Mouse (Mus musculus): ENCODE measurements at regions not wholly inside any gene's neighbourhood (a gene's known extent, or its start where the extent isn't known, plus 50 kb on each side); places are given as distances from the start of the nearest gene placed in this dataset.

GRCm38 (mm10) chr3:38312834-38313233 lies 171.8 kb downstream of the Ankrd50 start:
- no peaks in the 10 kb centered on the region for H3K27me3 ChIP-seq (ENCODE audit: control insufficient read depth in 1 of 2, insufficient read depth in 2 of 2, low read length in 2 of 2)
- no peak overlapping the region for H3K9ac ChIP-seq (ENCODE audit: control insufficient read depth, low read depth, low read length, poor library complexity, severe bottlenecking)
- DNase-seq (ENCODE audit: low read depth, low spot score): no peak
- no peaks in the 10 kb centered on the region for H3K36me3 ChIP-seq (ENCODE audit: control insufficient read depth in 1 of 2, insufficient read depth in 2 of 2, low read length in 2 of 2)
- no peaks in the 10 kb centered on the region for H3K79me2 ChIP-seq (ENCODE audit: control insufficient read depth, insufficient read depth, low read length, poor library complexity)
- H3K4me1 ChIP-seq (ENCODE audit: control insufficient read depth in 1 of 2, insufficient read depth in 2 of 2, low read length in 2 of 2): no peaks in the 10 kb centered on the region
- no peak overlapping the region for H3K4me3 ChIP-seq (ENCODE audit: control insufficient read depth in 1 of 2, insufficient read depth in 1 of 2, low read depth in 2 of 2, low read length in 2 of 2)
- no peaks in the 10 kb centered on the region for H3K9me3 ChIP-seq (replicated peaks; ENCODE audit: insufficient read depth, low read length)
- no peak for TF ChIP-seq GABPA (IDR thresholded peaks at IDR 0.05; ENCODE audit: low read depth, low read length)
- TF ChIP-seq MAX (IDR thresholded peaks at IDR 0.05; ENCODE audit: low read length): no peak
- TF ChIP-seq BHLHE40 (IDR thresholded peaks at IDR 0.05; ENCODE audit: borderline replicate concordance, low read depth, low read length): no peak
- TF ChIP-seq ETS1 (IDR thresholded peaks at IDR 0.05; ENCODE audit: low read depth, low read length): no peak
- TF ChIP-seq POLR2AphosphoS2 (IDR thresholded peaks at IDR 0.05; ENCODE audit: low read length): no peak
- no peak for TF ChIP-seq GATA1 (IDR thresholded peaks at IDR 0.05; ENCODE audit: low read depth, low read length)
- no peak for TF ChIP-seq MEF2A (IDR thresholded peaks at IDR 0.05; ENCODE audit: extremely low read depth, insufficient replicate concordance, low read depth, low read length, poor library complexity, severe bottlenecking)
- no peak for TF ChIP-seq MYB (IDR thresholded peaks at IDR 0.05; ENCODE audit: low read depth, low read length)
- TF ChIP-seq TCF12 (IDR thresholded peaks at IDR 0.05; ENCODE audit: low read depth, low read length): no peak
- TF ChIP-seq TAL1 (IDR thresholded peaks at IDR 0.05; ENCODE audit: low read length): no peak
- no peak overlapping the region for H3K27ac ChIP-seq (ENCODE audit: control insufficient read depth, low read depth, low read length)

- Histone ChIP-seq H3K79me2 (ENCODE audit: control insufficient read depth, insufficient read depth, low read length, poor library complexity) (no peaks in the 10 kb centered on the region), H3K9ac (ENCODE audit: control insufficient read depth, low read depth, low read length, poor library complexity, severe bottlenecking) (no peak overlapping the region), H3K36me3 (ENCODE audit: control insufficient read depth in 1 of 2, insufficient read depth in 2 of 2, low read length in 2 of 2) (no peaks in the 10 kb centered on the region), H3K27me3 (ENCODE audit: control insufficient read depth in 1 of 2, insufficient read depth in 2 of 2, low read length in 2 of 2) (no peaks in the 10 kb centered on the region), H3K9me3 (replicated peaks; ENCODE audit: insufficient read depth, low read length) (no peaks in the 10 kb centered on the region), H3K4me1 (ENCODE audit: control insufficient read depth in 1 of 2, insufficient read depth in 2 of 2, low read length in 2 of 2) (no peaks in the 10 kb centered on the region), H3K27ac (ENCODE audit: control insufficient read depth, low read depth, low read length) (no peak overlapping the region), H3K4me3 (ENCODE audit: control insufficient read depth in 1 of 2, insufficient read depth in 1 of 2, low read depth in 2 of 2, low read length in 2 of 2) (no peak overlapping the region)
- DNase-seq (ENCODE audit: low read depth, low spot score): no peak
- TF ChIP-seq POLR2AphosphoS2 (IDR thresholded peaks at IDR 0.05; ENCODE audit: low read length): no peak
- TF ChIP-seq ZNF384 (IDR thresholded peaks at IDR 0.05; ENCODE audit: low read depth, low read length): no peak
- no peak for TF ChIP-seq EP300 (IDR thresholded peaks at IDR 0.05; ENCODE audit: low read depth in 1 of 2, low read length in 2 of 2)
- no peak for TF ChIP-seq NELFE (IDR thresholded peaks at IDR 0.05; ENCODE audit: low read depth, low read length)
- TF ChIP-seq MAX (IDR thresholded peaks at IDR 0.05; ENCODE audit: low read length): no peak
- no peak for TF ChIP-seq SMC3 (IDR thresholded peaks at IDR 0.05; ENCODE audit: low read depth, low read length)
- TF ChIP-seq TCF12 (IDR thresholded peaks at IDR 0.05; ENCODE audit: low read depth, low read length): no peak
- no peak for TF ChIP-seq POLR2A (IDR thresholded peaks at IDR 0.05; ENCODE audit: control insufficient read depth in 1 of 2, insufficient read depth in 1 of 2, low read depth in 1 of 2, low read length in 2 of 2, poor library complexity in 1 of 2)
- no peak for TF ChIP-seq ZC3H11A (IDR thresholded peaks at IDR 0.05; ENCODE audit: low read depth, low read length)
- TF ChIP-seq ZMIZ1 (IDR thresholded peaks at IDR 0.05; ENCODE audit: low read depth, low read length): no peak
- TF ChIP-seq JUND (IDR thresholded peaks at IDR 0.05; ENCODE audit: low read depth, low read length): no peak
- no peak for TF ChIP-seq UBTF (IDR thresholded peaks at IDR 0.05; ENCODE audit: borderline replicate concordance, insufficient read depth, low read depth, low read length)
- no peak for TF ChIP-seq CTCF (IDR thresholded peaks at IDR 0.05 in 2 of 3, conservative IDR thresholded peaks at IDR 0.05 in 1 of 3; ENCODE audit: control insufficient read depth in 1 of 3, insufficient read depth in 1 of 3, low read depth in 2 of 3, low read length in 3 of 3, poor library complexity in 1 of 3, severe bottlenecking in 1 of 3)
- TF ChIP-seq POLR2AphosphoS5 (IDR thresholded peaks at IDR 0.05; ENCODE audit: borderline replicate concordance, low read depth, low read length): no peak
- no peak for TF ChIP-seq CHD2 (IDR thresholded peaks at IDR 0.05; ENCODE audit: low read length)
Measured at GRCm38 (mm10) chr3:38312121-38312520, 172.5 kb downstream of the Ankrd50 start.
